23 mouse cellular contexts compared by ENCODE assay signal in the genomic region with DNA sequence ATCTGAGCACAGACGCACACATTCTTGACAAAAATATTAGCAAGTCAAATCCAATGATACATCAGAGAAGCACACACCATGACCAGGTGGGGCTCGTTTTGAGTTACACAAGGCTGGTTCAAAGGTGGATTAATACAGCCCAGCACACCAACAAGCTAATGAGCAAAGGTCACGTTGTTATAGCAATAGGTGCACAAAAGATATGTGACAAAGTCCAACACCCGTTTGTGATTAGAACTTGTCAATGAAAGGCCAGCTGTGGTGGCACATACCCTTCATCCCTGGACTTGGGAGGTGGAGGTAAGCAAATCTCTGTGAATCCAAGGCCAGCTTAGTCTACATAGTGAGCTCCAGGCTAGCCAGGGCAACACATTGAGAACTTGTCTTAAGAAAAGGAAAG. TPM values are rescaled to one million over a fixed set of nuclear protein-coding genes. Genes with fewer than 3 reads are reported as not detected.
A peak's percentile ranks its signal among the peaks of the same experiment; 100 is the strongest.
DNase-seq lines count a peak whose midpoint lies in the region; ATAC-seq and TF ChIP-seq lines count a peak whose summit lies in the region.
"Had no signal": no experiment of that assay in that cellular context is flagged by ENCODE, and none has a peak within 500 bp of the region (broad histone marks: within the 10 kb centered on the region; RNA-seq: fewer than 3 reads in every experiment).

No protein-coding gene starts in this region.

- TF ChIP-seq EP300 in stomach, postnatal 0 days (optimal IDR thresholded peaks at IDR 0.05) = no peak

- H3K9me3 ChIP-seq in intestine, embryonic 16.5 days (ENCODE audit: control insufficient read depth, low read length) = no peaks in the 10 kb centered on the region
- no peaks in the 10 kb centered on the region for H3K9me3 ChIP-seq in liver, embryonic 15.5 days (replicated peaks)
- H3K9me3 ChIP-seq in stomach, postnatal 0 days (ENCODE audit: control insufficient read depth, low read length) = no peaks in the 10 kb centered on the region
- H3K9me3 ChIP-seq: hindbrain, embryonic 15.5 days; midbrain, embryonic 10.5 days had no signal

- peak; percentile 74 for DNase-seq in kidney, adult 9 months
- no peak for DNase-seq in kidney, postnatal 10 days
- peak; percentile 55 for DNase-seq in stomach, postnatal 0 days (ENCODE audit: low spot score)
- no peak for DNase-seq in cerebellum, postnatal 14 days
- DNase-seq in layer of hippocampus, postnatal 10 days (ENCODE audit: low spot score in 2 of 2) = no peak
- DNase-seq: adrenal gland, postnatal 25 days; B cell, adult 2 months; cerebellum, adult 11-12 months; cerebellum, postnatal 25 days; embryo, embryonic 11 days; gastrocnemius, adult 2 months; heart, adult 18-20 months; heart, postnatal 36 days; layer of hippocampus, adult 9-11 months; lung, embryonic 14.5 days; retina, postnatal 1 day; thymus, postnatal 4 days had no signal

- WGBS in intestine, embryonic 16.5 days = 50% methylated on average over 4 of the region's 4 CpGs
- 45% methylated on average over 4 of the region's 4 CpGs for WGBS in liver, embryonic 15.5 days (ENCODE audit: insufficient replicate concordance)
- WGBS in stomach, postnatal 0 days = 45% methylated on average over 4 of the region's 4 CpGs

- TF ChIP-seq CTCF in stomach, postnatal 0 days (IDR thresholded peaks at IDR 0.05; ENCODE audit: low read depth) = no peak

- no peak overlapping the region for H3K4me3 ChIP-seq in intestine, embryonic 16.5 days (ENCODE audit: low read length)
- H3K4me3 ChIP-seq in liver, embryonic 15.5 days (replicated peaks) = no peak overlapping the region
- no peak overlapping the region for H3K4me3 ChIP-seq in stomach, postnatal 0 days (ENCODE audit: low read depth, low read length)
- H3K4me3 ChIP-seq: gastrocnemius, adult 2 months; hindbrain, embryonic 15.5 days; midbrain, embryonic 10.5 days had no signal

- no peaks in the 10 kb centered on the region for H3K27me3 ChIP-seq in intestine, embryonic 16.5 days (replicated peaks; ENCODE audit: control insufficient read depth, insufficient read depth, low read length)
- no peaks in the 10 kb centered on the region for H3K27me3 ChIP-seq in liver, embryonic 15.5 days
- no peaks in the 10 kb centered on the region for H3K27me3 ChIP-seq in stomach, postnatal 0 days (ENCODE audit: control insufficient read depth, insufficient read depth, low read length)
- H3K27me3 ChIP-seq: hindbrain, embryonic 15.5 days had no signal

- no peak overlapping the region for H3K4me2 ChIP-seq in intestine, embryonic 16.5 days (ENCODE audit: low read depth, low read length)
- no peak overlapping the region for H3K4me2 ChIP-seq in liver, embryonic 15.5 days
- no peak overlapping the region for H3K4me2 ChIP-seq in stomach, postnatal 0 days (replicated peaks; ENCODE audit: low read depth)
- H3K4me2 ChIP-seq: hindbrain, embryonic 15.5 days; lung, embryonic 14.5 days had no signal

- no peaks in the 10 kb centered on the region for H3K36me3 ChIP-seq in intestine, embryonic 16.5 days (ENCODE audit: control insufficient read depth, insufficient read depth, low read length)
- H3K36me3 ChIP-seq in liver, embryonic 15.5 days (replicated peaks) = no peaks in the 10 kb centered on the region
- no peaks in the 10 kb centered on the region for H3K36me3 ChIP-seq in stomach, postnatal 0 days (ENCODE audit: control insufficient read depth, insufficient read depth, low read length)
- H3K36me3 ChIP-seq: hindbrain, embryonic 15.5 days; midbrain, embryonic 10.5 days had no signal

- no peak overlapping the region for H3K9ac ChIP-seq in intestine, embryonic 16.5 days (ENCODE audit: low read depth, low read length)
- no peak overlapping the region for H3K9ac ChIP-seq in liver, embryonic 15.5 days
- H3K9ac ChIP-seq in stomach, postnatal 0 days (ENCODE audit: low read length) = no peak overlapping the region
- H3K9ac ChIP-seq: hindbrain, embryonic 15.5 days; lung, embryonic 14.5 days had no signal

- peak; percentile 98 for ATAC-seq in intestine, embryonic 16.5 days
- peak; percentile 81 for ATAC-seq in liver, embryonic 15.5 days (ENCODE audit: insufficient read depth)
- ATAC-seq in stomach, postnatal 0 days (ENCODE audit: low FRiP score, low TSS enrichment) = peak; percentile 96
- ATAC-seq: forebrain, embryonic 16.5 days had no signal

- H3K4me1 ChIP-seq in intestine, embryonic 16.5 days (ENCODE audit: control insufficient read depth, insufficient read depth, low read length) = no peaks in the 10 kb centered on the region
- H3K4me1 ChIP-seq in liver, embryonic 15.5 days (replicated peaks) = no peaks in the 10 kb centered on the region
- H3K4me1 ChIP-seq in stomach, postnatal 0 days (replicated peaks; ENCODE audit: control insufficient read depth, insufficient read depth) = no peaks in the 10 kb centered on the region
- H3K4me1 ChIP-seq: hindbrain, embryonic 15.5 days; midbrain, embryonic 10.5 days had no signal

- H3K27ac ChIP-seq in intestine, embryonic 16.5 days (ENCODE audit: low read length) = no peak overlapping the region
- H3K27ac ChIP-seq in liver, embryonic 15.5 days (replicated peaks) = no peak overlapping the region
- no peak overlapping the region for H3K27ac ChIP-seq in stomach, postnatal 0 days (replicated peaks)
- H3K27ac ChIP-seq: gastrocnemius, adult 2 months; hindbrain, embryonic 15.5 days; macrophage; midbrain, embryonic 10.5 days had no signal

RNA-seq across cellular contexts. Expression of a gene that starts 21.7 kb away (rescaled TPM):
- polyA plus RNA-seq in intestine, embryonic 16.5 days (2015; fragmentation: Nextera tagmentation; extraction: Ambion mirVana) = 10.5 and 11.3 TPM in 2 replicates
- polyA plus RNA-seq in liver, embryonic 15.5 days (2015; fragmentation: Nextera tagmentation; extraction: Ambion mirVana) = 2.7 and 4.4 TPM in 2 replicates
- polyA plus RNA-seq in stomach, postnatal 0 days (2015; fragmentation: Nextera tagmentation; extraction: Ambion mirVana) = 3.7 and 4.5 TPM in 2 replicates
- total RNA-seq in layer of hippocampus, postnatal 10 days (2021) = 100 to 1,000 TPM; 122 to 147 TPM
- polyA plus RNA-seq: macrophage had no signal

Comparison
In these comparisons a context has a peak if more than half of its experiments do, and no peak if none do; other contexts are left out.
1. DNase-seq: peak in kidney, adult 9 months (single experiment) and stomach, postnatal 0 days (single experiment); none in kidney, postnatal 10 days (single experiment), cerebellum, postnatal 14 days (0 of 2) and layer of hippocampus, postnatal 10 days (0 of 2).
2. Peak in every context shown above with its lines, with median percentiles within 50 percentile points of each other: ATAC-seq.